ENCODE assay signal across 8 mouse cellular contexts in genomic region chr6:117166581-117167425, GRCm38 (mm10). TPM values are rescaled to one million over a fixed set of nuclear protein-coding genes. Genes with fewer than 3 reads are reported as not detected.
DNase-seq lines count a peak whose midpoint lies in the region; ATAC-seq and TF ChIP-seq lines count a peak whose summit lies in the region.

No protein-coding gene starts in this region.

- H3K27me3 ChIP-seq in CH12.LX (replicated peaks), result peaks cover 37% of the 10 kb centered on the region
- H3K27me3 ChIP-seq in forebrain, embryonic 14.5 days (replicated peaks; ENCODE audit: control insufficient read depth, insufficient read depth, low read length), result peaks cover 45% of the 10 kb centered on the region
- H3K27me3 ChIP-seq in liver, embryonic 14.5 days (ENCODE audit: control insufficient read depth, insufficient read depth, low read length), result peaks cover 31% of the 10 kb centered on the region
- peaks cover 33% of the 10 kb centered on the region for H3K27me3 ChIP-seq in neural tube, embryonic 14.5 days (ENCODE audit: control insufficient read depth, insufficient read depth, low read length)

- in situ Hi-C loops in CH12.LX (cut with MboI; ENCODE audit: low pct_ligation_motif_present, low pct_unique_long_range_greater_than_20kb, low sequenced_read_pairs), result no loop called here

- H3K36me3 ChIP-seq in CH12.LX (replicated peaks in 1 of 2; ENCODE audit: control insufficient read depth in 1 of 2, insufficient read depth in 1 of 2, low read length in 1 of 2), result no peaks in the 10 kb centered on the region
- H3K36me3 ChIP-seq in forebrain, embryonic 14.5 days (ENCODE audit: control insufficient read depth, insufficient read depth, low read length), result no peaks in the 10 kb centered on the region
- no peaks in the 10 kb centered on the region for H3K36me3 ChIP-seq in liver, embryonic 14.5 days (replicated peaks; ENCODE audit: control insufficient read depth, insufficient read depth, low read depth)
- H3K36me3 ChIP-seq in neural tube, embryonic 14.5 days (ENCODE audit: control insufficient read depth, insufficient read depth, low read length), result no peaks in the 10 kb centered on the region

- WGBS in forebrain, embryonic 14.5 days, result under 1% methylated on average over 16 of the region's 16 CpGs
- WGBS in liver, embryonic 14.5 days (ENCODE audit: insufficient replicate concordance), result 3% methylated on average over 16 of the region's 16 CpGs
- 1% methylated on average over 16 of the region's 16 CpGs for WGBS in neural tube, embryonic 14.5 days

- TF ChIP-seq EP300 in CH12.LX (IDR thresholded peaks at IDR 0.05; ENCODE audit: low read length), result no peak
- TF ChIP-seq EP300 in liver, embryonic 14.5 days (IDR thresholded peaks at IDR 0.05; ENCODE audit: low read depth), result no peak

- peak in 1 of 2 experiments; percentile 72; a peak in 2 of 4 replicates for TF ChIP-seq CTCF in CH12.LX (conservative IDR thresholded peaks at IDR 0.05 in 1 of 2, IDR thresholded peaks at IDR 0.05 in 1 of 2; ENCODE audit: low read depth in 2 of 2, low read length in 2 of 2)
- peak; percentile 67 for TF ChIP-seq CTCF in liver, embryonic 14.5 days (IDR thresholded peaks at IDR 0.05; ENCODE audit: low read depth)

- H3K4me3 ChIP-seq in CH12.LX (replicated peaks in 1 of 3; ENCODE audit: low read depth in 2 of 3, low read length in 2 of 3, poor library complexity in 1 of 3), result no peak overlapping the region
- H3K4me3 ChIP-seq in forebrain, embryonic 14.5 days (ENCODE audit: low read depth, low read length), result no peak overlapping the region
- no peak overlapping the region for H3K4me3 ChIP-seq in liver, embryonic 14.5 days (ENCODE audit: insufficient read depth in 1 of 2, low read depth in 2 of 2, low read length in 2 of 2)
- no peak overlapping the region for H3K4me3 ChIP-seq in neural tube, embryonic 14.5 days (ENCODE audit: low read depth, low read length)

- ATAC-seq in forebrain, embryonic 14.5 days, result peak; percentile 85
- ATAC-seq in liver, embryonic 14.5 days (ENCODE audit: insufficient read depth), result no peak
- ATAC-seq in neural tube, embryonic 14.5 days (ENCODE audit: low read depth), result peak; percentile 88

- peak; percentile 70 for TF ChIP-seq RAD21 in CH12.LX (IDR thresholded peaks at IDR 0.05; ENCODE audit: low read depth, low read length)

- intact Hi-C loops in heart, postnatal 10 days (cut with DNase I), result loop anchor here (1.0 to 10.0 kb wide), 6 partner anchors 200 to 658 kb away; partner anchors contain the start of gene Depp1

- no peaks in the 10 kb centered on the region for H3K79me2 ChIP-seq in CH12.LX (replicated peaks; ENCODE audit: control insufficient read depth, extremely low read depth, insufficient read depth, poor library complexity, severe bottlenecking)

- no peak overlapping the region for H3K9ac ChIP-seq in CH12.LX (ENCODE audit: insufficient read depth, low read depth)
- no peak overlapping the region for H3K9ac ChIP-seq in forebrain, embryonic 14.5 days (ENCODE audit: low read length)
- H3K9ac ChIP-seq in liver, embryonic 14.5 days (replicated peaks), result no peak overlapping the region
- no peak overlapping the region for H3K9ac ChIP-seq in neural tube, embryonic 14.5 days (replicated peaks; ENCODE audit: low read depth, low read length)

- no peak overlapping the region for H3K4me2 ChIP-seq in CH12.LX (ENCODE audit: insufficient read depth, low read depth, poor library complexity, severe bottlenecking)
- H3K4me2 ChIP-seq in forebrain, embryonic 14.5 days (ENCODE audit: low read length), result peak overlapping the region; percentile 24
- H3K4me2 ChIP-seq in liver, embryonic 14.5 days (ENCODE audit: low read depth), result no peak overlapping the region; the same call in 1 of the 2 replicates
- peak overlapping the region; percentile 18; the same call in 1 of the 2 replicates for H3K4me2 ChIP-seq in neural tube, embryonic 14.5 days (ENCODE audit: low read depth, low read length)

- H3K9me3 ChIP-seq in CH12.LX (replicated peaks; ENCODE audit: low read length), result peaks cover 13% of the 10 kb centered on the region
- H3K9me3 ChIP-seq in forebrain, embryonic 14.5 days (replicated peaks; ENCODE audit: control insufficient read depth, low read length), result no peaks in the 10 kb centered on the region
- H3K9me3 ChIP-seq in liver, embryonic 14.5 days (ENCODE audit: control insufficient read depth, low read length), result no peaks in the 10 kb centered on the region
- H3K9me3 ChIP-seq in neural tube, embryonic 14.5 days (ENCODE audit: control insufficient read depth, low read length), result no peaks in the 10 kb centered on the region

- DNase-seq in CH12.LX (ENCODE audit: extremely low read depth), result peak; percentile 60
- DNase-seq in c-Kit-positive CD71-positive TER-119-positive erythroid progenitor cells, embryonic 14.5 days (ENCODE audit: low spot score), result peak; percentile 8
- DNase-seq in forebrain, embryonic 14.5 days (ENCODE audit: low spot score), result peak; percentile 94
- peak; percentile 90 to 94 for DNase-seq in heart, postnatal 10 days
- DNase-seq in kidney, postnatal 4 days, result peak; percentile 95 to 96
- peak in 1 of 3 experiments; percentile 22 for DNase-seq in liver, embryonic 14.5 days (ENCODE audit: low read depth in 3 of 3, low spot score in 3 of 3)
- DNase-seq in thymus, postnatal 14 days, result peak; percentile 61

- dilution Hi-C loops in CH12.LX (cut with MboI; ENCODE audit: extremely low pct_ligation_motif_present, extremely low pct_unique_long_range_greater_than_20kb, low sequenced_read_pairs), result no loop called here

- H3K27ac ChIP-seq in CH12.LX (ENCODE audit: insufficient read depth, low read depth), result no peak overlapping the region
- no peak overlapping the region for H3K27ac ChIP-seq in forebrain, embryonic 14.5 days (ENCODE audit: low read depth, low read length)
- no peak overlapping the region for H3K27ac ChIP-seq in liver, embryonic 14.5 days
- no peak overlapping the region for H3K27ac ChIP-seq in neural tube, embryonic 14.5 days (ENCODE audit: low read depth, low read length)

- no peaks in the 10 kb centered on the region for H3K4me1 ChIP-seq in CH12.LX (ENCODE audit: control insufficient read depth in 1 of 2, insufficient read depth in 2 of 2)
- peaks cover 12% of the 10 kb centered on the region for H3K4me1 ChIP-seq in forebrain, embryonic 14.5 days (ENCODE audit: control insufficient read depth, insufficient read depth, low read length)
- 0 out of 4 replicates have a peak, but pooled peaks cover 0 to 4% of the 10 kb centered on the region in 2 experiments for H3K4me1 ChIP-seq in liver, embryonic 14.5 days (replicated peaks; ENCODE audit: control insufficient read depth in 2 of 2, insufficient read depth in 2 of 2, low read length in 1 of 2)
- H3K4me1 ChIP-seq in neural tube, embryonic 14.5 days (ENCODE audit: control insufficient read depth, insufficient read depth, low read length), result peaks cover 17% of the 10 kb centered on the region

- TF ChIP-seq POLR2A in CH12.LX (IDR thresholded peaks at IDR 0.05; ENCODE audit: low read depth, low read length), result no peak

TF ChIP-seq in CH12.LX, 34 proteins besides CTCF, POLR2A, EP300 and RAD21:
- TF ChIP-seq E2F4 (IDR thresholded peaks at IDR 0.05; ENCODE audit: insufficient replicate concordance, low read depth, low read length) (no peak), ZNF384 (IDR thresholded peaks at IDR 0.05; ENCODE audit: low read depth, low read length) (peak; percentile 52), ZC3H11A (IDR thresholded peaks at IDR 0.05; ENCODE audit: low read depth, low read length) (0 out of 2 replicates have a peak, but pooled peaks have one; percentile 3), MYC (IDR thresholded peaks at IDR 0.05; ENCODE audit: low read depth, low read length) (no peak), SMC3 (IDR thresholded peaks at IDR 0.05; ENCODE audit: low read depth, low read length) (peak; percentile 71)
TF ChIP-seq in CH12.LX: peak in this region for 3.

RNA-seq across cellular contexts. Expression of gene Cxcl12, which starts 1.5 kb away (rescaled TPM):
- total RNA-seq in CH12.LX (2012; rRNA removed) (not detected in 2 replicates), CH12.LX (2014; rRNA removed) (not detected in 2 replicates)
- polyA plus RNA-seq in CH12.LX (2012; ENCODE audit: insufficient read length, low read depth), result not detected in 2 replicates
- polyA plus RNA-seq in forebrain, embryonic 14.5 days (2014; fragmentation: Nextera tagmentation; extraction: Ambion mirVana), result 78.3 and 91.4 TPM in 2 replicates
- 100 to 1,000 TPM; 147 to 151 TPM for total RNA-seq in heart, postnatal 10 days (2021)
- 40.1 and 43.6 TPM in 2 replicates for polyA plus RNA-seq in liver, embryonic 14.5 days (2012; rRNA removed)
- 41.3 and 46.2 TPM in 2 replicates for polyA plus RNA-seq in liver, embryonic 14.5 days (2014; fragmentation: Nextera tagmentation; extraction: Ambion mirVana)
- 6.0 and 42.0 TPM in 2 replicates for polyA plus RNA-seq in neural tube, embryonic 14.5 days (2014; fragmentation: Nextera tagmentation; extraction: Ambion mirVana)

Comparison
In these comparisons a context has a peak if more than half of its experiments do, and no peak if none do; other contexts are left out.
1. H3K4me2 ChIP-seq: peak in forebrain, embryonic 14.5 days (single experiment) and neural tube, embryonic 14.5 days (single experiment); none in CH12.LX (single experiment) and liver, embryonic 14.5 days (single experiment).